Mouse (Mus musculus) c-Kit-positive CD71-positive TER-119-negative erythroid progenitor cells, embryonic 14.5 days (primary cell): ENCODE data around the gene Sco2.

Experiments used
- DNase-seq: peaks from one replicate; pipeline ENCODE4 v3.0.0-alpha.2; 2013; ENCODE audit warnings: low read depth

Gene Sco2

GRCm38 (mm10) chr15:89323656-89324055 is 50.0 kb downstream of the Sco2 start:
- DNase-seq, result no peak

GRCm38 (mm10) chr15:89322670-89323522 is 50.8 kb downstream of the Sco2 start, which contains the start of gene Adm2:
Adm2 (plus strand) TSS chr15:89322720.
- DNase-seq, result no peak
